Mouse (Mus musculus) stomach, embryonic 16.5 days (tissue): ENCODE data around the gene Cbx3. TPM values are rescaled to one million over a fixed set of nuclear protein-coding genes. Genes with fewer than 3 reads are reported as not detected.

ENCODE experiments used
- ATAC-seq: fragments of 200-750 bp; cut with Nextera tagmentation; 2 replicates; pipeline ENCODE4 v1.8.0; 2017; ENCODE audit warnings: moderate number of reproducible peaks, moderate TSS enrichment; ENCODE audit not compliant: insufficient read depth, low FRiP score
- H3K27ac ChIP-seq: fragments of 300-500 bp; sonication (generic); 2 replicates; pipeline ENCODE4 v1.5.1; 2014; ENCODE audit warnings: low read length
- H3K27me3 ChIP-seq: fragments of 300-500 bp; sonication (generic); 2 replicates; pipeline ENCODE4 v1.6.1; 2014; ENCODE audit warnings: low read length, control low read depth, mixed read lengths; ENCODE audit not compliant: control insufficient read depth, insufficient read depth
- H3K36me3 ChIP-seq: fragments of 300-500 bp; sonication (generic); 2 replicates; pipeline ENCODE4 v1.6.1; 2014; ENCODE audit warnings: low read length; ENCODE audit not compliant: control insufficient read depth, insufficient read depth
- H3K4me1 ChIP-seq: fragments of 300-500 bp; sonication (generic); 2 replicates; pipeline ENCODE4 v1.6.1; 2014; ENCODE audit warnings: low read length, control low read depth, mixed read lengths; ENCODE audit not compliant: control insufficient read depth, insufficient read depth
- H3K4me2 ChIP-seq: fragments of 300-500 bp; sonication (generic); 2 replicates; pipeline ENCODE4 v1.6.1; 2014; ENCODE audit warnings: low read depth, low read length, mixed read lengths
- H3K4me3 ChIP-seq: fragments of 300-500 bp; sonication (generic); replicated peaks from 2 replicates; pipeline ENCODE4 v1.5.1; 2014; ENCODE audit warnings: mild to moderate bottlenecking, low read length
- H3K9ac ChIP-seq: fragments of 300-500 bp; sonication (generic); 2 replicates; pipeline ENCODE4 v1.6.1; 2014; ENCODE audit warnings: low read length
- H3K9me3 ChIP-seq: fragments of 300-500 bp; sonication (generic); replicated peaks from 2 replicates; pipeline ENCODE4 v1.6.1; 2016; ENCODE audit warnings: low read length, control low read depth; ENCODE audit not compliant: control insufficient read depth
- WGBS: fragments of 180-500 bp; shearing (Covaris S2); extraction: QIAGEN DNeasy Blood & Tissue Kit; methylation state at CpG from one replicate; pipeline ENCODE4 v1.1.7; 2014; 5-methylcytosine and 5-hydroxymethylcytosine counted together
- polyA plus RNA-seq: library from polyadenylated mRNA; unstranded; fragments of >200 nt; fragmentation: Nextera tagmentation; extraction: Ambion mirVana; gene quantifications from 2 replicates; pipeline ENCODE4 v1.2.1, GENCODE M21; 2015

The Cbx3 gene
- polyA plus RNA-seq, 1 experiment from 2014 or later: 396 TPM

DNA sequence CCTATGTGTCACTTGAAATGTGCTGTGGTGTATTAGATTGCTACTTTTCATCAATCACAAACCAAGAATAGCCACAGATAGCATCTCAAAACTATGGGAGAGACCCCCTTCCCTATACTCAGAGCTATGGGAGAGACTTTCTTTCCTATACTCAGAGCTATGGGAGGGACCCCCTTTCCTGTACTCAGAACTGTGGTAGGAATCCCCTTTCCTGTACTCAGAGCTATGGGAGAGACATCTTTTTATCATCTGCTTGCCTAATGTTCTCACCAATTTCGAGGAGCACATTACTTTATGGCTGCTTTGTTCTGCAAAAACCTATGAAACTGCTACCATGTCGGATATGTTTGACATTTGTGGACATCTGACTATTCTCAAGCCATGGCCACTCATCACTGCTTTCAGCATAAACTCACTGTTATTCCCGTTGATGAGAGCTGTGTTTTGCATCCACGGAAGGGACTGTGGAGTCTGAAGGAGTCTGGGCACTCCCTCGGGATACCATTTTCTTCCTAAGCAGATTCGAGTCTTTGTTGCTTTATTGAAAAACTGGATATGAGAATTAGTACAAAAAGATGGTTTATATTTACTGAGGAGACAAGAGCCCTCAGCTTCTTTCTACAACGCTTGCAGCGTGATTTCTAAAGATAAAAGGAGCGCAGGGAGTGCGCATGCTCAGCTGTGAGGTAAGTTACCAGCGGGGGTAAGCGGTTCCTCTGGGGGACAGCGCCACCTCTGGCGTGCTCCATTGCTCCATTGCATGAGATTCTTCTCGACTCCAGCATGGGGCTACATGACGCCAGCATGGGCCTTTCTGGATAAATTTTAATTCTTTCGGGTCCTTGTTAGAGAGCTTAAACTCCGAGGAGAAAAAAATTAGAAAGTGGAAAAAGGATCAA is 38.8 kb downstream of the Cbx3 start:
- no peaks in the 10 kb centered on the region for H3K9me3 ChIP-seq
- H3K9ac ChIP-seq: peak overlapping the region; percentile 43
- peak; percentile 48; the same call in 1 of the 2 replicates for ATAC-seq
- peak overlapping the region; percentile 49 for H3K4me2 ChIP-seq
- no peaks in the 10 kb centered on the region for H3K27me3 ChIP-seq
- no peaks in the 10 kb centered on the region for H3K36me3 ChIP-seq
- 30% methylated on average over 18 of the region's 18 CpGs for WGBS
- H3K4me1 ChIP-seq: no peaks in the 10 kb centered on the region
- no peak overlapping the region for H3K27ac ChIP-seq
- peak overlapping the region; percentile 32 for H3K4me3 ChIP-seq

DNA sequence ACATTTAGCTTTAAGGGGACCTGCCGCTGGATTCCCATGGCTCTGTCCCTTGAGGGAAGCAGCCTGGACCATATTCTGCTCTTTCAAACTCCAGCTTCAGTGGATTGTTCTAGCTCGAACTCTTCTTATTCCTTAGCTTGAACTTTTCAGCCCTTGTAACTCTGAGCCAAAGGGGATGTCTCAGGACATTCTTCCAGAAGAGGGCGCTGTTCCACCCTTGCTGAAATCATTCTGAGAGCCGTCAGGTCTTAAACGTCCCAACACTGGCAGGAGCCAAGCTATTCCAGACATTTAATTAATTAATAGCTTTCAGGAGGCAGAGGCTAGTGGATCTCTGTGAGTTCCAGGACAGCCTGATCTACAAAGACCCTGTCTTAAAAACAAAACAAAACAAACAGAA is 39.9 kb downstream of the Cbx3 start:
- no peaks in the 10 kb centered on the region for H3K4me1 ChIP-seq
- H3K36me3 ChIP-seq: no peaks in the 10 kb centered on the region
- H3K9me3 ChIP-seq: no peaks in the 10 kb centered on the region
- H3K4me2 ChIP-seq: no peak overlapping the region
- 35% methylated on average over 5 of the region's 5 CpGs for WGBS
- H3K27me3 ChIP-seq: no peaks in the 10 kb centered on the region
- no peak for ATAC-seq
- H3K9ac ChIP-seq: no peak overlapping the region
- no peak overlapping the region for H3K27ac ChIP-seq
- H3K4me3 ChIP-seq: no peak overlapping the region

DNA sequence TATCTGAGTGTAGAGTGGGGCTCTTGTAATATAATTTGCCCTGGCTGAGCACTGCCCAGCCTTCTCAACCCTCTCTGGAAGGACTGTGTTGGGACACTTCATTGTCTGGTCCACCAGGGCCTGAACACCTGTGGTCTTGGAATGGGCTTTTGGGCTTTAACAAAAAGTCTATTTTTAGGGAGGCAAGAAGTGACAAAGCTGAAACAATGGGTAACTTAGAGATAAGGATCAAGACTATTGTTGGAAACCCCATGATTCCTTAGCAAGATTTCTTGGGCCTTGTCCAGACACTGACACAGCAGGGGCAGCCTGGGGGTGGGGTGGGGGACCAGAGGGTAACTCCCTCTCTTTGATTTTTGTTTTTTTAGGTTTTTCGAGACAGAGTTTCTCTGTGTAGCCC is 40.8 kb downstream of the Cbx3 start:
- H3K27me3 ChIP-seq: no peaks in the 10 kb centered on the region
- H3K4me1 ChIP-seq: no peaks in the 10 kb centered on the region
- no peak overlapping the region for H3K4me3 ChIP-seq
- no peaks in the 10 kb centered on the region for H3K9me3 ChIP-seq
- ATAC-seq: no peak
- H3K9ac ChIP-seq: no peak overlapping the region
- H3K36me3 ChIP-seq: no peaks in the 10 kb centered on the region
- H3K27ac ChIP-seq: no peak overlapping the region
- no peak overlapping the region for H3K4me2 ChIP-seq
- 72% methylated on average over 1 of the region's 1 CpGs for WGBS

DNA sequence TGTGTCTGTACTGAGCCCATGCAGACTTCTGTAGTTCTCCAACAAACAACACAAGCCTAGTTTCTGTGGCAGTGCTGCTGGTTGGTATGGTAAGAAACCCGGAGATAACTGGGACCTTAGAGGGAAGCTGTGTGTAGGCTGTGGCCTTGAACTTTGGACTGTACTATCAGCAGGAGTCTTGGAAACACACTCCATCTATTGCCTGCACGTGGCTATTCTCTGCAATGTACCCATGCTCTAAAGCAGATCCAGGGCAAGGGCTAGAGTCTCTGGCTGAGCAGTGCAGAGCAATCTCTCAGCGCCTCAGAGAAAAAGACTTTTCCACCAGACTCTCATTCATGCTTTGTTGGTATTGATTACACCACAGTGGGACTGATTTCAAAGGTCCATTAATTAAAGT is 43.6 kb downstream of the Cbx3 start:
- Histone ChIP-seq H3K4me2 (no peak overlapping the region), H3K27ac (no peak overlapping the region), H3K9me3 (peaks cover 8% of the 10 kb centered on the region), H3K36me3 (no peaks in the 10 kb centered on the region), H3K27me3 (no peaks in the 10 kb centered on the region), H3K9ac (no peak overlapping the region), H3K4me3 (no peak overlapping the region), H3K4me1 (no peaks in the 10 kb centered on the region)
- WGBS: 56% methylated on average over 3 of the region's 3 CpGs
- ATAC-seq: peak; percentile 80

DNA sequence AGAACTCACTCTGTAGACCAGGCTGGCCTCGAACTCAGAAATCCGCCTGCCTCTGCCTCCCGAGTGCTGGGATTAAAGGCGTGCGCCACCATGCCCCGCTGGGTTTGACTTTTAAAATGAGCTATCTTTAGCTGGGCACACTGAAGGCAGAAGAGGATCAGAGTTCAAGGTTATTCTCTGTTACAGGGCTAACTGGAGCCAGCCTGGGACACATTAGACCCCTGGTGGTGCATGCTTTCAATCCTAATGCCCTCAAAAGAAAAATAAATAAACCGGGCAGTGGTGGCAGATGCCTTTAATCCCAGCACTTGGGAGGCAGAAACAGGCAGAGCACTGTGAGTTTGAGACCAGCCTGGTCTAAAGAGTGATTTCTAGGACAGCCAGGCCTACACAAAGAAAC is 44.7 kb downstream of the Cbx3 start:
- no peaks in the 10 kb centered on the region for H3K27me3 ChIP-seq
- no peak for ATAC-seq
- no peak overlapping the region for H3K4me3 ChIP-seq
- H3K36me3 ChIP-seq: no peaks in the 10 kb centered on the region
- no peaks in the 10 kb centered on the region for H3K4me1 ChIP-seq
- H3K27ac ChIP-seq: no peak overlapping the region
- no peak overlapping the region for H3K9ac ChIP-seq
- H3K9me3 ChIP-seq: peaks cover 8% of the 10 kb centered on the region
- 90% methylated on average over 7 of the region's 7 CpGs for WGBS
- H3K4me2 ChIP-seq: no peak overlapping the region

DNA sequence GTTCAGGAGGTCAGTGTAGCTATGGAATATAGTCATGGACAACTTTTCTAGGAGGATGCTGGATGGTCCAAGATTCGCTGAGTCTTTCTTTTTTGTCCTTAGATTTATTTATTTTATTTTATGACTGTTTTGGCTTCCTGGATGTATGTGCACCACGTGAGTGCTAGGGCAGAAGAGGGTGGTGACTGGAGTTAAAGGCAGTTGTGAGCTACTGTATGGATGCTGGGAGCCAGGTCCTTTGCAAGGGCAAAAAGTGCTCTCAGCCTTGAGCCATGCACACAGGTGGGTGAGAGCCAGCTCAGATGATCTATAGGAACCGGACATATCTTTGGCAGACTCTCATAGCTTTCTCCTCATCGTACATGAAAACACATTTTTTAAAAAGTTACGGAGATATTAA is 53.1 kb downstream of the Cbx3 start:
- H3K4me1 ChIP-seq: peaks cover 8% of the 10 kb centered on the region
- peak; percentile 19; the same call in 1 of the 2 replicates for ATAC-seq
- no peaks in the 10 kb centered on the region for H3K9me3 ChIP-seq
- no peaks in the 10 kb centered on the region for H3K27me3 ChIP-seq
- 15% methylated on average over 5 of the region's 5 CpGs for WGBS
- no peaks in the 10 kb centered on the region for H3K36me3 ChIP-seq
- no peak overlapping the region for H3K27ac ChIP-seq
- peak overlapping the region; percentile 73 for H3K4me2 ChIP-seq
- H3K4me3 ChIP-seq: peak overlapping the region; percentile 59
- H3K9ac ChIP-seq: peak overlapping the region; percentile 75; the same call in 1 of the 2 replicates

DNA sequence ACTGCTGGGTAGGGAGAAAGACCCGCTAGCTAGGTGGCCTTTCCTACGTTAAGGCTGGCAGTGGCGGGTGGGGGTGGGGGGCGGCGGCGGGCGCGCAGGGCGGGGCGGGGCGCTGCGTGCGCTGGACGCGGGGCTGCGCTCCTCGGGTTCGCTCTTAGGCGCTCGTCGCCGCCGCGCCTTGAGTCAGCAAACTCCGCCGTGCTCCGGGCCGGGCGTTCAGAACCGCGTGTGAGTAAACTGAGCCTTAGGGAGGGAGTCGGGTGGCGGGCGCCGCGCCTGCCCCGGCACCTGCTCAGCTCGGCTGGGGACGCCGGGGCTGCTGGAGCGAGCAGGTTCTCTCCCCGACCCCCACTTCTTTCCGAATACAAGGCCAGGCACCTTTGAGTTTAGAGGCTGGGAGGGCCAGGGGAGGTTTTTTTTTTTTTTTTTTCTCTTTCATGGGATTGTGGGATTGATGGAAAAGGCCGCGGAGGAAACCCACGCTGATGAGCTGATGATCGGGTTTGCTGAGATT is 53.7 kb downstream of the Cbx3 start, which contains the start of gene Snx10:
Snx10 (plus strand) TSS at position 95 of the 514 bp plus-strand sequence.
- H3K4me1 ChIP-seq: peaks cover 8% of the 10 kb centered on the region
- no peaks in the 10 kb centered on the region for H3K9me3 ChIP-seq
- no peaks in the 10 kb centered on the region for H3K27me3 ChIP-seq
- H3K9ac ChIP-seq: peak within 1 kb of the TSS; percentile 75
- H3K4me2 ChIP-seq: peak within 1 kb of the TSS; percentile 73
- H3K36me3 ChIP-seq: no peaks in the 10 kb centered on the region
- WGBS: 0% methylated on average over 47 of the region's 47 CpGs
- ATAC-seq: peak; percentile 72; the same call in 1 of the 2 replicates
- H3K27ac ChIP-seq: peak within 1 kb of the TSS; percentile 29; the same call in 1 of the 2 replicates
- H3K4me3 ChIP-seq: peak within 1 kb of the TSS; percentile 59

DNA sequence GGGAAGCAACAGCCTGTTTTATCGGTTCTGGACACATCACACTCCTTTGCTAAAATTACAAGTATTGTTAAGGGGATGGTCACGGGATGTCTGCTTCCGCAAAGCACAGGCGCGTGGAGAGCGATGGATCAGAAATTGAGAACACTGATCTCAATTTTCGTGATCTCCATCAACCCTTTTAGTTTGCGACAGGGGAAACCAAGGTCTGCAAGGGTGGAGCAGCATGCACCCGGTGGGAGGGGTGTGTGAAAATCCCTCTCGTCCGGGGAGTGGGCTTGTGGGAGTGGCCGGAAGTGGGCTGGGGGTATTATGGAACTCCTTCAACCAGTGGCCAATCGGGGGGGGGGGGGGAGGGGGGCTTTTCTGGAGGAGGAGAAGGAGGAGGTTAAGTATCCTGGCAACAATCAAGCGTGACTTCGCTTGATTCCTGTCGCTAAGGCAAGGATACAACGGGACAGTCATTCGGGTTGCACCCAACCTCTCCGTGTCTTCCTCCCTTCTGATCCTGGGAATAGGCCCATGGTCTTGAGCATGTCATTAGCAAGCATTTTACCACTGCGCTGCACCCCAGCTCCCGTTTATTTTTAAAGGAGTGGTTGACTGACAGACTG is 54.3 kb downstream of the Cbx3 start:
- no peak overlapping the region for H3K27ac ChIP-seq
- peak overlapping the region; percentile 59 for H3K4me3 ChIP-seq
- no peaks in the 10 kb centered on the region for H3K36me3 ChIP-seq
- H3K9ac ChIP-seq: peak overlapping the region; percentile 75
- WGBS: 3% methylated on average over 21 of the region's 21 CpGs
- H3K4me2 ChIP-seq: peak overlapping the region; percentile 73
- no peaks in the 10 kb centered on the region for H3K27me3 ChIP-seq
- H3K9me3 ChIP-seq: no peaks in the 10 kb centered on the region
- peaks cover 8% of the 10 kb centered on the region for H3K4me1 ChIP-seq
- ATAC-seq: peak; percentile 45; the same call in 1 of the 2 replicates

DNA sequence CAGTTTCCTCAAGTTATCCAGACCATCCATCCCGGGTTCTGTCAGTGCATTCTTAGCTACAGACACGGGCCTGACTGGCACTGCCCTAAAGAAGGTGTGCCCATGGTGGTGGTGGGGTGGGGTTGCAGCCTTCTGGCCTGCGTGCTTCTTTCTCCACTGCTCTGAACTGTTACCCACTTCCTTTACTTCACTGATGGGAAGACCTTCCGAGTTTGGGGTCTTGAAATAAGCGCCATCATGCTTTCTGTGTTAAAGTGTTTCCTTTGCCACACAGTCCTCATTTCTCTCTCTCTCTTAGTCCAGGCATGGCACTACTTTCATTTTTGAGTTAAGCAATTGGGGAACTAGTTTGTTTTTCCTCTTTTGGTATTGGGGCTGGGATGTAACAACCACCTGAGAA is 54.8 kb downstream of the Cbx3 start:
- no peaks in the 10 kb centered on the region for H3K9me3 ChIP-seq
- peak overlapping the region; percentile 75; the same call in 1 of the 2 replicates for H3K9ac ChIP-seq
- H3K4me3 ChIP-seq: peak overlapping the region; percentile 59
- ATAC-seq: peak; percentile 12; the same call in 1 of the 2 replicates
- H3K4me1 ChIP-seq: peaks cover 8% of the 10 kb centered on the region
- H3K36me3 ChIP-seq: no peaks in the 10 kb centered on the region
- H3K27ac ChIP-seq: no peak overlapping the region
- H3K4me2 ChIP-seq: peak overlapping the region; percentile 73
- no peaks in the 10 kb centered on the region for H3K27me3 ChIP-seq
- WGBS: 31% methylated on average over 5 of the region's 5 CpGs
